Mouse (Mus musculus) cerebellum, postnatal 25 days (tissue): ENCODE measurements around the gene Wnt3a.

ENCODE experiments used
- DNase-seq, 2 experiments: peaks; one replicate each; pipeline ENCODE4 v3.0.0; 2021; ENCODE audit warnings: mixed read lengths in 2 of 2

Gene Wnt3a

GRCm38 (mm10) chr11:59290702-59291303 is at the start of gene Wnt3a:
TSS of gene Wnt3a (minus strand) at chr11:59290752.
- no peak for DNase-seq

DNA sequence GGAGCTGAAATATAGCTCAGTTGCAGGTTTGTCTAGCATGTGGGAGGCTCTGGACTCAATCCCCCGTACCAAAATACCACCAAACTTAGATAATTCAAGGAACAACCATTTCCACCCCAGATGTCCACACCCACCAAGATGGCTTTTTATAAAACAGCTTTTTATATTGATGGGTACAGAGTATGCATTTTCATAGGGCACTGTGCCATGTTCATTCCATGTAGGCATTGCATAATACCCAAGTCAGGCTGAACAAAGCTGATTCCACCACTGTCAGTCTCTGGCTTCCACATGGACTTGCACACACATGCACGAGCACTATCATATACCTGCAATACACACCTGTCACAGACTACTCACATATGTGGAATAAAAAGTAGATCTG is 48.2 kb upstream of the Wnt3a start:
- DNase-seq = no peak

DNA sequence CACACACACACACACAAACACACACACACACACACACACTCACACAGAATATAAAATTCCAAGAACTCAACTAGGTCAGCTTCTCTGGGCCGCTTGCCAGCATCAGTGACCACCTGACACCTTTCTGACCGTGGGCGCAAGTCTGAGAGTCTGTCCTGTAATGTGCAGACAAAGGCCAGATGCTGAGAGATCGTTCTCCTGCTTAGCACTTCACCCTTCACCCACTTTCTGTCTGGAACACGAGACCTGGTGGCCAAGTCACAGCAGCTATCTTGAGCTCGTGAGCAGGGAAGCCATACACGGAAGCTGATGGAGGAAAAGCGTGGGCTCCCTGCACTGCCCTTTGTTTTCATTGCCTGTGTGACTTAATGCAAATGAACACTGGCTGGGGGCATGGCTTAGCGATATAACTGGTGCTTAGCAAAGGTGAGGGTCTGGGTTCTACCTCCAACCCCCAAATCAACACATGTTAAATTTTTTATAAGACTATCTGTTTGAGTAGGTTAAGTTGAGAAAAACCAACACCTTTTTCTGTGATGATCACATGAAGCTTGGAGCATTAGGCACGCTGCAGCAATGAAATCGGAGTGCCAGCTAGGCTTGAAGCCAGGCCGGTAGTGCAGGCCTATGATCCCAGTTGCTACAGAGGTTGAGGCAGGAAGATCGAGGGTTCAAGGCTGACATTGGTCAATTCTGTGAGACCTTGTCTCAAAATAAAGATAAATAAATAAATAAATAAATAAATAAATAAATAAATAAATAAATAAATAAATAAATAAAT is 47.6 kb upstream of the Wnt3a start:
- DNase-seq = peak in 1 of 2 experiments; percentile 49

GRCm38 (mm10) chr11:59336381-59336780 is 45.8 kb upstream of the Wnt3a start:
- no peak for DNase-seq

- DNase-seq = no peak
Observed at GRCm38 (mm10) chr11:59335942-59336341, 45.4 kb upstream of the Wnt3a start.

- DNase-seq = no peak
Observed at GRCm38 (mm10) chr11:59335150-59335549, 44.6 kb upstream of the Wnt3a start.

GRCm38 (mm10) chr11:59332938-59333337 is 42.4 kb upstream of the Wnt3a start:
- DNase-seq = no peak

- DNase-seq = no peak
Observed at GRCm38 (mm10) chr11:59331167-59331869, 40.8 kb upstream of the Wnt3a start.

DNA sequence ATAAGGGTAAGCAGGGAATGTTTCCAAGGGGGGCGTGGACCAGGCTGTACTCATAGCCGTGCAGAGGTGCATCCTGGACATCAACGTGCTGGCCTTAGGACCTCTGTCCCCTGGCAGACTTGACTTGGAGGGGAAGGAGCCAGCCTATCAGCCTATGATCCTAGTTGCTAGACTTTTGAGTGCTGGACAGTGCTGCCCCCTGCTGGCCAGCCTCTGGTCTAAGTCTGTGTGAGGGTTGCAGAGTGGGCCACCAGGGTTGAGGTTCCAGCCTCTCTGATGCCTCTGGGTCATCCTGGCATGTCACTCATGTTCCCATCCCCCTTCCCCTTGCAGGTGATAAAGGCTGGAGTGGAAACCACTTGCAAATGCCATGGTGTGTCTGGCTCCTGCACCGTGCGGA is 40.0 kb upstream of the Wnt3a start:
- DNase-seq = peak; percentile 59 to 78

DNA sequence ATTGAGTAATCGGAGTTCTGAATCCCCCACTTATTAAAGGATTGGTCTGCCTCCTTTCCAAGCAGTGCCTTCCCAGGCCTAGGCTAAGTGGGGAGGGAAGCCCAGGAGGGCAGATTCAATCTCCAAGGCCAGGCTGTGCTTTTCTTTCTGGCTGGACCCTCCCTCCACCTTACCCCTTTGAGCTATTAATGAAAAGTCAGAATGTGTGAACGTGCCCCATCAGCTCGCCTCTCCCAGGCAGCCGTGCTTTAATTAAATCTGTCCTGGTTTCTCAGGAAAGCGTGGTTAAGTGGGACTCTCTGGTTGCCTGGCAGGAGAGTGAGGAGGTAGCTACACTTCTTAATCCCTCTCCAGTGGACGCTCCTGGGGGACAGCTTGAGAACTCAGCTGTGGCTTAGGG is 39.1 kb upstream of the Wnt3a start:
- DNase-seq = no peak

DNA sequence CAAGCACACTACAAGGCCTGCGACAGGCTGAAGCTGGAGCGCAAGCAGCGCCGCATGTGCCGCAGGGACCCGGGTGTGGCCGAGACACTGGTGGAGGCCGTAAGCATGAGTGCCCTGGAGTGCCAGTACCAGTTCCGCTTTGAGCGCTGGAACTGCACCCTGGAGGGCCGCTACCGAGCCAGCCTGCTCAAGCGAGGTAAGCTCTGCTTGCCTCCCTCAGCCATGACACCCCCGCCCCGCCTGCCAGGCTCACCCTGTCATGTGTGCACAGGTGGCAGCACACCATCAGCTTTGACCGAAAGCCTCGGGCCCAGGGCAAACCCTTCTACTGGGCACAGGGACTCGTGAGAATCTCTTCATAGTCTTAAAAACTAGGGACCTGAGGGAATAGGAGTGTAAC is 37.1 kb upstream of the Wnt3a start:
- no peak for DNase-seq

- DNase-seq = no peak
Observed at GRCm38 (mm10) chr11:59324777-59325176, 34.2 kb upstream of the Wnt3a start.

DNA sequence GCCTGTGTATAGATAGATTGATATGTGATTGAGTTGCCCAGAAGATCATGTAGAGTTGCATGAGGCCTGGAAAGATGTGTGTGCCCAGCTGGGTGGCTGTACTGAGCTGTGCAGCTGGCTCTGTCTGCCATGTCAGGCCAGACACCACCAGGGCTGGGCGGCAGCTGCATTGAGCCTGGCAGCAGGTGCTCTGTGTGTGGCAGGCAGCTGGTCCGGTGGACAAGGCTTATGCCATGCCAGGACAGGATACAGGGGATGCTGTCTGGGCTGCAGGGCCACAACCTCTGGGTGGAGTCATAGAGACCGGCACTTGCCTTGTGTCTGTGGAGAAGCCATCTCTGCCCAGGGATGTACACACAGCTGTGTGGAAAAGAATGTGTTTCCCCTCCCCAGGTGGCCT is 32.4 kb upstream of the Wnt3a start:
- no peak for DNase-seq

GRCm38 (mm10) chr11:59316517-59316916 is 26.0 kb upstream of the Wnt3a start:
- no peak for DNase-seq

DNA sequence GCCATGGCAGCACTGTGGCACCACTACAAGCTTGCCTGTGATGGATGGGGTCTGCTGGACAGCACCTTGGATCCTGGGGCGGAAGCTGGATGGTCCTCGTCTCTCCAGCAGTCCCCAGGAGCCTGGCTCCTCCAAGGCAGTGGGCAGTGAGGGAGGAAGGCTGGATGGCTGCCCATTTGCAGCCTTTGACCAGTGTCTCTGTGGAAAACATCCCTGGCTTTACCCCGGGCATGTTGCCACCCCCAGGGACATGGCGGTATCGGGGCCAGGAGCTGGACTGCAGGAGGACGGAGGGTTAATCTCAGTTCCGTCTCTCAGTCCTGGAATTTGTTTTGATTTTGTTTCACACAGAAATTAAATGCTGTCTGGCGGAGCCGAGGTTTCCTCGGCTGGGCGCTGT is 23.4 kb upstream of the Wnt3a start:
- DNase-seq = peak in 1 of 2 experiments; percentile 48

DNA sequence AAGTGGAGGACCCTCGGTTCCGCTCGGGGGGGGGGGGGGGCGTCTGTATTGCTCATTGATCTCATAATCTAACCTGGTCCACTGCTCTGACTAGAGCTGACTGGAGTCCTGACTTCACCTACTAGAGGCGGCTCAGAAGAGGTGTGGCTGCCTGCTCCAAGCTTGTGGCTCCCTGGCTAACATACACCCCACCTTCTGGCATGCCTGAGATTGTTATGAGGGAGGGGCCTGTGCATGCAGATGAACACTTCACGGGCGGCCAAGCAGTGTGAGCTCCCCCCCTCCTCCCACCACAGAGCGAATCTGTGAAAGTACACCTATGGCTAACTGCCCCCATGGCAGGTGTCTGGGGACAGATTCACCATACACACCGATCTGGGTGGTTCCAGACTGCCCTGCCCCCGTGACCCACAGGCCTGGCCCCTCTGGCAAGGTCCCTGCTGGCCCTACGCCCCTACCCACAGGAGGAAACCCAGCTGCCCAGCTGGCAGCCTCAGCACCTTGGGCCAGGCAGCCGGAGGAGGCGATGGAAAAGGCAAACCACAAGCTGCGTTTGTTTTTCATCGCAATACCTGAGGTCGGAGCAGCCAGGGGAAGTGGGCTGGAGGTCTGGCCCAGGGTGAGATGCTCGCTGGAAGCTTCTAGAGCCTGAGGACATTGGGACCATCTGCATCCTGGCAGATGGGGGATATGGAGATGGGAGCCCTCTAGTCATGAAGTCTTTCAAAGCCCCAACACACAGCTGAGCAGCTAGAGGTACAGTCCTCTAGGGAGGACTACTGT is 22.7 kb upstream of the Wnt3a start:
- DNase-seq = no peak

GRCm38 (mm10) chr11:59312501-59312900 is 21.9 kb upstream of the Wnt3a start:
- DNase-seq = no peak

DNA sequence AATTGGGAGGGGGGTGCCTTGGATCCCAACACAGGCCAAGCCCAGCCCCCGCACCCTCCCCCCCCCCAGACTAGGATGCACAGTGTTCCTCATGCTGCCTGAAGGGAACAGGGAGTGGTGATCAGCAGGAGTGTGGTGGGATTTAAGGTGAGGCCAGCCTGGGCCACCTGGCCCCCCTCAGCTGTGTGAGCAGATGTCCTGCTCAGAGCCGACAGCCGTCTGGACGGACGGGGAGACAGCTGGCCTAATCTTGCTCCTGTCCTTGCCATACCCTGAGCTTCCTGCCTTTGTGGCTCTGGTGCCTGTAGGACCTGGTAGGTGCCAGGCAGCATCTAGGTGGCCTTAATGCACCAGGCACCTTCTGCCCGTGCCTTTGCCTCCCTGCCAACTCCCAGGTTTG is 21.5 kb upstream of the Wnt3a start:
- DNase-seq = no peak

DNA sequence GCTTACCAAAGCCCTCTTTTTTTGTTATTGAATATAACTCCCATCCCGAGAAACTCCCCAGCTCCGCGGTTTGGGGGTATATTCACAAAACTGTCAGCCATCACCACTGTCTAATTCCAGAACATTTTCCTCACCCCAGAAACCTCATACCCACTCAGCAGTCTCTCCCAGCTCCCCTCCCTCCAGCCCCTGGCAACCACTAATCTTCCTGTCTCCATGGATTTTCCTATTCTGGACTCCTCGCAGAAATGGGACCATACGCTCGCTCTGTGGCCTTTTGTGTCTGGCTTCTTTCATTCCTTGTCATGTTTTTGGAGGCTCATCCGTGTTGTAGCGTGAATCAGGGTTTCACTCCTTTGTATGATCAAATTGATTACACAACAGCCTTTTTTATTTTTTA is 19.4 kb upstream of the Wnt3a start:
- DNase-seq = no peak

DNA sequence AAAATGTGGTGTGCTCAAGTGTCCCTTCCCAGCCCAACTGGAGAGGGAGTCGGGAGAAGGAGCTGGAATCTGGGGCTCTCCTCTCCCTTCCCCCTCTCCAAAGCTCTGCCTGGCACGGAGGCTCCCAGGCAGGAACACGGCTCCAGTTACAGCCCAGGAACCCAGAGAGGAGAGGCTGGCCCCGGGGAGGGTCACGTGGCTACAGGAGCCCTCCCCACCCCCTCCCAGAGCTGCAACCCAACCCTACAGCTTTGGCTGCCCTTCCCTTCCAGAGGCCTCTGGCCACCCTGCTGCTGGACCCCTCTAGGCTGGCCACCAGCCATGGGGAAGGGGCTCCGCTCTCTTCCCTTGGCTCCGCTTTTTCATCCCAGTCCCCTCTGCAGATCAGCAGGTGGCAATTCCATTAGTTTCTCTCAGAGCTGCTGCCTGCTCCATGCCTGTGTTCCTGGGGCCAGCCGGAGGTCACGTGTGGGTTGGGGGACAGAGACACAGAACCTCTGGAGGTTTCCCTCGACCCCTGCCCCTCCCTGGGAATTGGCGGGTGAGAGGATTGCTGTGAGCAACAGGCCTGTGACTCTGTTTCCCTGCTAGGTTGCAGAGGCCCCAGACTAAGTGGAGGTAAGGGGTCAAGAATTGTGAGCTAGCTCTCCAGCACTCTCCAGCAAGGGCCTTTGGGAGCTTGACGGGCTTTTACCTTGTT is 18.7 kb upstream of the Wnt3a start:
- no peak for DNase-seq

- no peak for DNase-seq
Observed at GRCm38 (mm10) chr11:59308625-59309024, 18.1 kb upstream of the Wnt3a start.

- DNase-seq = peak in 1 of 2 experiments; percentile 35
Observed at GRCm38 (mm10) chr11:59308164-59308542, 17.6 kb upstream of the Wnt3a start.
